Mouse (Mus musculus) frontal cortex, adult (tissue): ENCODE measurements around the gene Slc29a2.

ENCODE experiments used
- ATAC-seq: cut with Nextera tagmentation; 2 replicates; pipeline ENCODE4 v1.9.2; 2017; ENCODE audit warnings: mild to moderate bottlenecking, moderate library complexity, mixed read lengths; ENCODE audit not compliant: low TSS enrichment

The Slc29a2 gene

DNA sequence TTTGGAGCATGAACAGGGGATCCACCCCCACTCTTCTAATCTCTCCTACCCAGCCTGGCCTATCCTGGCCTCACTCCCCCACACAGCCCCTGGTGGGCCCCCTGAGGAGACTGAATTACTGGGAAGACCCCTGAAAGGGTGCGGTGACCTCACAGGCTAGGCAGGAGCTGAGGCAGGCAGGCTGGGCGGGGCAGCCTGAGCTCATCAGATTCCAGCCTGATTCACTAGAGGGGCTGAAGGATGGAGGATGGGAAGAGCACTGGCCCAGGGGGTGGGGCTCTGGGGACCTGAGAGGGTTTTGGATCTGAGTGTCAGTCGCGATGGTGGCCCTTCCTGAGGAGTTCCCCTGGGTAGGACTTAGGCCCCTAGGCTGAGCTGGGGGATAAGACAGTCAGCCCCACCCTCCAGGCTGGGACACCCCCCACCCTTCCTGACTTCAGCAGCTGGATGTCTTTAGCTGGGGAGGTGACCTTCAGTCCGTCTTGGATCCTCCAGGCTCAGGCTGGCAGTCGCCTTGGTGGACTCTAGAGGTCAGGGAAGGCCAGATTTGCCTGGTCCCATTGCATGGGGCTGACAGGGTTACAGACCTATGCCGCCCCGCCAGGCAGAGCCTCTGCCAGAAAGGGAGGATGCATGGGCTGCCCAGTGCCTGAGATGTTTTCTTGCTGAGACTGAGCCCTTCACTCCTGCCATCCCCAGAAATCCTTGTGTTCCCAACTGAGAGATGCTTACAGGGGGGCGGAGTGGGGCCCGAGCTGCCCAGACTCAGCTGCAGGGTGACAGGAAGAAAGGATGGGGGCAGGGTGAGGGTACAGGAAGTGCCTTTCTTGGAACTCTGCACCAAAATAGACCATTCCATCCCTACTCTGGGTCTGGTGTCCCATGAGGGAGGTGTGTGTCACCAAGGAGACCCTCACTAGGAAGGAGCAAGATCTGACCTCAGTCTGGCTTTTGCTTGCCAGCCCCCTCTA, 35.4 kb downstream of the Slc29a2 start:
- ATAC-seq, result peak; percentile 45; the same call in 1 of the 2 replicates

DNA sequence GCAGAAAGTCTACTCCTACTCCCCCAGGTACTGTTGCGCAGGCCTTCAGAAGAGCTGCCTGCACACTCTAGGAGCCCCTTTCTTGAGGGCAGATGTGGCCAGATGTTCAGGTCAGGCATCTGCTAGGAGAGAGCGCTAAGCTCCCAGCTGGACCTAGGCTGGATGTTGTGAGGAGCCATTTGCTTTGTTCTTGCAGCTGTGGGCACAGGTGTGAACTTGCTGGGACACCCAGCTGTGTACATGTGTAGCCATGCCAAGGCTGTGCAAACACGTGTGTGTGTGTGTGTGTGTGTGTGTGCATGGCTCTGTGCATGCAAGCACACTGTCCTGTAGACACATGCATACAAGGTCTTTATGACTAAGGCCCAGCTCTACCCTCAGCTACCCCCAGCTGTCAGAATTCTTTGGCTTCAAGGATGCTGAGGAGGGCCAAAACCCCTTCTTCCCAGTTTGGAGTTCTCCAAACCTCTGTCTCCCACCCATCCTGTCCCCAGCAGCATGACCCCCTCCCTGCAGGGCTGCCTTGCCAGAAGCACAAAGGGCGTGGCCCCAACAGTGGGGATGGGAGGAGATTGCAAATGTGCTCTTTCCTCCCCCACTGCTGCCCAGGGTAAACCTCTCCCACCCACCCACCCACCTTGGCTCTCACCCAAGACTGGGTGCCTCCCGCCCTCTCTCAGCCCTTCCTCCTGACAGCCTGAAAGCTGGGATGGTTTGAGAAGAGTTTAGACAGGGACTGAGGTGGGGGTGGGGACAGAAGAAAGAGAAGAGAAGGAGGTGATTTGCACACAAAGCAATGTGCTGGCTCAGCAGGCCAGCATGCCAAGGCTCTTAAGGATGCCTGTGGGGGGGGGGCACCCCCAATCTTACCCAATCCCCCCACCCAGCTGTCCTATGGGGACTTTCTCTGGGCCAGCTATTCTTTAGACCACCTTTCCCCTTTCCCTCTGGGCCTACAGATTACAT, 37.0 kb downstream of the Slc29a2 start:
- no peak for ATAC-seq

- ATAC-seq, result no peak
These were observed 38.4 kb downstream of the Slc29a2 start for GRCm38 (mm10) chr19:5062041-5062440.

GRCm38 (mm10) chr19:5062446-5062845, 38.8 kb downstream of the Slc29a2 start:
- ATAC-seq, result no peak

GRCm38 (mm10) chr19:5065104-5065503, 41.4 kb downstream of the Slc29a2 start:
- ATAC-seq, result no peak

DNA sequence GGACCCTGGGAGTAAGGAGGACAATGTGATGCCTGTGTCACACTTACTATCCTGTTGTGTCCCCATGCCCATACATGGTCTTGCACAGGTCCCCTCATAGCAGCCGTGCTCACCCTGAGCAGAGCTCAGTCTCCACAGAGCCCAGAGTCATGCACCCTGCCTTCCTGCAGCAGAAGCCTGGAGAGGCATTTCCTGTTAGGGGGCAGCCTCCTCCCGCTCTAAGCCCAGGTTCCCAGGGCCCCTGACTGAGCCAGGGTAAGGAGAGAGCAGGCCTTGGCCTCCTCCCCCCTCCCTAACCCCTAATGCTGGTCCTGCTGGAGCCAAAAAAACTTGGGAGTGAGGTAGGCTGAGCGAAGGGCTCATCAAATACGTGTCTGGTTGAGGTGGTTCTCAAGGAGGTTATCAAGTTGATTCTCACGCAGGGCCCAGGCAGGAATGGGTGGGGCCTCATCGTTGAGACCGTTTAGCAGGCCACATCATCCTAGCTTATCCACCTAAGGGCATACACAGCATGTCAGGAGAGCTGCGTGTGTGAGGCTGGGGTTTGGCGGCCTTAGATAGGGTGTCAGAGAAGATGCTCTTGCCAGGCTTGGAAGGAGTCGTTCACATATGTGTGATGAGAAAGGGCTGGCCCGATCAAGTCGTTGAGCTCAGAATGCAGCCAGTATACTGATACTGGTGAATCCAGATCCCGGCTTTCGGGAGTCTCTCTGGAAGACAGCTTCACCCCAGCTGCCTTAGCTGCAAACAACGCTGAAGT, 43.6 kb downstream of the Slc29a2 start:
- no peak for ATAC-seq

GRCm38 (mm10) chr19:5067867-5068569, 44.4 kb downstream of the Slc29a2 start, which contains the start of gene Cd248:
TSS of gene Cd248 (plus strand) at chr19:5068078.
- no peak for ATAC-seq

DNA sequence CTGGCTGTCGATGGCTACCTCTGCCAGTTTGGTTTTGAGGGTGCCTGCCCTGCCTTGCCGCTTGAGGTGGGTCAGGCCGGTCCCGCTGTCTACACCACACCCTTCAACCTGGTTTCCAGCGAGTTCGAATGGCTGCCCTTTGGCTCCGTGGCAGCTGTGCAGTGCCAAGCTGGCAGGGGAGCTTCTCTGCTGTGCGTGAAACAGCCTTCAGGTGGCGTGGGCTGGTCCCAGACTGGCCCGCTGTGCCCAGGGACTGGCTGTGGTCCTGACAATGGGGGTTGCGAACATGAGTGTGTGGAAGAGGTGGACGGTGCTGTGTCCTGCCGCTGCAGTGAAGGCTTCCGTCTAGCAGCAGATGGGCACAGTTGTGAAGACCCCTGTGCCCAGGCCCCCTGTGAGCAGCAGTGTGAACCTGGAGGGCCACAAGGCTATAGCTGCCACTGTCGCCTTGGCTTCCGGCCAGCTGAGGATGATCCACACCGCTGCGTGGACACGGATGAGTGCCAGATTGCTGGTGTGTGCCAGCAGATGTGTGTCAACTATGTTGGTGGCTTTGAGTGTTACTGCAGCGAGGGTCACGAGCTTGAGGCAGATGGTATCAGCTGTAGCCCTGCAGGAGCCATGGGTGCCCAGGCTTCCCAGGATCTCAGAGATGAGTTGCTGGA, 45.0 kb downstream of the Slc29a2 start:
- no peak for ATAC-seq

- no peak for ATAC-seq
These were observed 45.8 kb downstream of the Slc29a2 start for GRCm38 (mm10) chr19:5069486-5069885.

DNA sequence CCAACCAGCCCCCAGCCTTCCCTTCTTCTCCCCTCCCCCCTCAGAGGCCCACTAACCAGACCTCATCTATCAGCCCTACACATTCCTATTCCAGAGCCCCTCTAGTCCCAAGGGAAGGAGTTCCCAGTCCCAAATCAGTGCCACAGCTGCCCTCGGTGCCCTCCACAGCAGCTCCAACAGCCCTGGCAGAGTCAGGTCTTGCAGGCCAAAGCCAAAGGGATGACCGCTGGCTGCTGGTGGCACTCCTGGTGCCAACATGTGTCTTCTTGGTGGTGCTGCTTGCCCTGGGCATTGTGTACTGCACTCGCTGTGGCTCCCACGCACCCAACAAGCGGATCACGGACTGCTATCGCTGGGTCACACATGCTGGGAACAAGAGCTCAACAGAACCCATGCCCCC, 46.3 kb downstream of the Slc29a2 start:
- ATAC-seq, result no peak

DNA sequence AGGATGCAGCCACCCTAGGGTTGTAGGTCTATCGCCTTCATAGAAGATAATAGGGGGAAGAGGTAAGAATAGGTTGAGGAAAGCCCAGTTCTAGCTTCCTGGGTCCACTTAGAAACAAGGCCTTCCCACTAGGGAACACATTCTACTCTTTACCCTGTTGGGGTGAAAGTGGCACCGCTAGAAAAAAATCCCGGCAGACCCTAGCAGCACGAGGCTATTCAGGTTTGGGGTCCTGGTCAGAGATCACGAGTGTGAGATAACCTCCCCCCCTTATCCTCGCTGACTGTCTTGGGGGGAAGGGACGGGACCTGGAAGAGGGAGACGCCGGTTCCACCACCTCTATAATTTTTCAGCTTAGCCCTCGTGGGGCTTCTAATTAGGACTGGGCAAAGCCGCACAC, 47.4 kb downstream of the Slc29a2 start:
- no peak for ATAC-seq

DNA sequence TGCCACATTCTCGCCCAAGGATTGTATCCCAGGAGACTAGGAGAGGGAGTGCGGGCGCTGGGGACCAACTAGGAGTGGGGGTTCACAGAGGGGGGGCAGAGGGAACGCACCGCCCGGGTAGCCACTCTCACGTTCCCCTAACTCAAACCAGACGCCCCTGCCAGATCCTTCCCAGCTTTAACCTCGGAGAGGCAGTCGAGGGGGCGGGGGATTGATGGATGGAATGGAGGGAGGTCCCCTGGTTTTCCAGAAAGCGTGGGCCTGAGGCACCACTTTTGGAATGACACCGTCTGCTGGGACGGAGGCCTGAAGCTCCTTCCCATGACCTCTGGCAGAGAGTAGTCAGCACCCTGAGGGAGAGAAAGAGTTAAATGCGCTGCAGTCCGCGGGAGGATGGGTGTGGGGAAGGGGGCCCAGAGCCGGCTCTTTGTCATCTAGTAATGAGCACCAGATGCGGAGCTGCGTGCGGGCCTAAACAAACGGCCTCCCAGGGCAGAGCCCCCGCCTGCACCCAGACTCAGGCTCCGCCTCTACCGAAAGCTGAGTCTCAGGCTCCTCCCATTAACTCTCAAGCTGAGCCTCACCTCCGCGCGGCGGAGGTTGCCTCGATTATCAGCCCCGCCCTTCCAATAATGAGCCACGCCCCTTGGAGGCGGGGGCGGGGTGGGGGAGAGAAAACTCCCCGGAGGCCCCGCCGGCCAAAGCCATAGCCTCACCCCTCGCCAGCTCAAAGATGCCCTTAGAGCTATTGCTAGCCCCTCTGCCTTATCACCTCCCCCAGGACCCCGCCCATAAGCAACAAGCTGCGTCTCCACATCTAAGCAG, 48.1 kb downstream of the Slc29a2 start:
- no peak for ATAC-seq

- ATAC-seq, result no peak
These were observed 48.8 kb downstream of the Slc29a2 start for GRCm38 (mm10) chr19:5072389-5073019.

GRCm38 (mm10) chr19:5073028-5073427, 49.4 kb downstream of the Slc29a2 start:
- ATAC-seq, result no peak

DNA sequence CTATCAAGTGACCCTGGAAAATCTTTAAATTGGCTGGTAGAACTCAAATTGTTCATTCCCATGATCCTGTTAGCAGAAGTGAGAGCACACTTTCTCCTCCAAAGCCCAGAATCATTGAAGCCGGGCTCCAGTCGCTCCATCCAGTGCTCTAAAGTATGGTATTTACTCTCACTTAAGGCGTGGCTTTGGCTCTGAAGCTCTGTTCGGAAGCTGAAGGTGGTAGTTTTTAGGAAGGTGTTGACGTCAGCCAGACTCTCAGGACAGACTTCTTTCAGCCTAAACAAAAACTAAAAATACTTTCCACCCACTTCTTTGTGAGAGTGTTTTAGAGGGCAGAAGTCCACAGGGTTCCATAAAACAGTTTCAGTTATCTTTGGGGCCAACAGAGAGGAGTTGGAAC, 49.9 kb downstream of the Slc29a2 start:
- ATAC-seq, result peak; percentile 61; the same call in 1 of the 2 replicates

DNA sequence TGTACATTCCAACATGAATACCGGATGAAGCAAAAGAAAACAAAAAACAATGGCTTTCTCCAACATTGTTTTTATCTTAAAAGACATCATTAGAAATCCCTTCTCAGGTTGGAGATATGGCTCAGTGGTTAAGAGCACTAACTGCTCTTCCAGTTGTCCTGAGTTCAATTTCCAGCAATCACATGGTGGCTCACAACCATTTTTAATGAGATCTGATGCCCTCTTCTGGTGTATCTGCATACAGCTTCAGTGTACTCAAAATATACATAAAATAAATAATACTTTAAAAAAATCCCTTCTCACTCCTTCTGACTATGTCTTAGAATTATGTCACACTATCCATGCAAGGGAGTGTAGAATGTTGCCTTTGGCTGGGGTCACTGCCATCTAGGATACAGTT, 55.6 kb downstream of the Slc29a2 start:
- no peak for ATAC-seq
